Mouse (Mus musculus): ENCODE measurements around the gene Ifnab.

The Ifnab gene

GRCm38 (mm10) chr4:88691259-88691658 lies at the start of gene Ifnab:
Gene Ifnab, minus strand, starts transcription at chr4:88691359.
- DNase-seq (ENCODE audit: low spot score in 2 of 2), result no peak

- no peak for DNase-seq (ENCODE audit: low spot score in 2 of 2)
Measured at GRCm38 (mm10) chr4:88739036-88739435, 47.9 kb upstream of the Ifnab start.

- peak; percentile 36 to 37 for DNase-seq (ENCODE audit: low spot score in 2 of 2)
Measured at GRCm38 (mm10) chr4:88738480-88738879, 47.3 kb upstream of the Ifnab start.

- DNase-seq (ENCODE audit: low spot score in 2 of 2), result no peak
Measured at GRCm38 (mm10) chr4:88727324-88727723, 36.2 kb upstream of the Ifnab start.

GRCm38 (mm10) chr4:88726727-88727126 lies 35.6 kb upstream of the Ifnab start:
- DNase-seq (ENCODE audit: low spot score in 2 of 2), result no peak

- no peak for DNase-seq (ENCODE audit: low spot score in 2 of 2)
Measured at GRCm38 (mm10) chr4:88723497-88724090, 32.4 kb upstream of the Ifnab start.

- DNase-seq (ENCODE audit: low spot score in 2 of 2), result peak; percentile 70 to 90
Measured at GRCm38 (mm10) chr4:88721791-88722721, 30.9 kb upstream of the Ifnab start, which contains the start of the genes Gm26566 and Klhl9. Gene Gm26566, plus strand, starts transcription at chr4:88721805. Gene Klhl9, minus strand, starts transcription at chr4:88722465.

GRCm38 (mm10) chr4:88718715-88719114 lies 27.6 kb upstream of the Ifnab start:
- DNase-seq (ENCODE audit: low spot score in 2 of 2), result no peak

GRCm38 (mm10) chr4:88715059-88715458 lies 23.9 kb upstream of the Ifnab start:
- no peak for DNase-seq (ENCODE audit: low spot score in 2 of 2)

GRCm38 (mm10) chr4:88714281-88714680 lies 23.1 kb upstream of the Ifnab start:
- no peak for DNase-seq (ENCODE audit: low spot score in 2 of 2)

- DNase-seq (ENCODE audit: low spot score in 2 of 2), result no peak
Measured at GRCm38 (mm10) chr4:88707128-88707826, 16.1 kb upstream of the Ifnab start.

- no peak for DNase-seq (ENCODE audit: low spot score in 2 of 2)
Measured at GRCm38 (mm10) chr4:88705924-88706323, 14.8 kb upstream of the Ifnab start.

- DNase-seq (ENCODE audit: low spot score in 2 of 2), result no peak
Measured at GRCm38 (mm10) chr4:88699301-88699700, 8.1 kb upstream of the Ifnab start.

- DNase-seq (ENCODE audit: low spot score in 2 of 2), result no peak
Measured at GRCm38 (mm10) chr4:88698781-88699180, 7.6 kb upstream of the Ifnab start.

GRCm38 (mm10) chr4:88697753-88698152 lies 6.6 kb upstream of the Ifnab start:
- DNase-seq (ENCODE audit: low spot score in 2 of 2), result no peak

GRCm38 (mm10) chr4:88697108-88697507 lies 5.9 kb upstream of the Ifnab start:
- no peak for DNase-seq (ENCODE audit: low spot score in 2 of 2)

GRCm38 (mm10) chr4:88696237-88696884 lies 5.2 kb upstream of the Ifnab start:
- DNase-seq (ENCODE audit: low spot score in 2 of 2), result peak; percentile 24 to 52

GRCm38 (mm10) chr4:88693392-88693791 lies 2.2 kb upstream of the Ifnab start:
- DNase-seq (ENCODE audit: low spot score in 2 of 2), result no peak

- no peak for DNase-seq (ENCODE audit: low spot score in 2 of 2)
Measured at GRCm38 (mm10) chr4:88692537-88692936, 1.4 kb upstream of the Ifnab start.

- DNase-seq (ENCODE audit: low spot score in 2 of 2), result no peak
Measured at GRCm38 (mm10) chr4:88683812-88684211, 7.3 kb downstream of the Ifnab start, which contains the start of gene Ifna2. Gene Ifna2, minus strand, starts transcription at chr4:88683912.

- no peak for DNase-seq (ENCODE audit: low spot score in 2 of 2)
Measured at GRCm38 (mm10) chr4:88681353-88681752, 9.8 kb downstream of the Ifnab start.

GRCm38 (mm10) chr4:88680362-88680761 lies 10.8 kb downstream of the Ifnab start:
- DNase-seq (ENCODE audit: low spot score in 2 of 2), result no peak

All from frontal cortex, postnatal 25 days (tissue).